Mouse (Mus musculus) layer of hippocampus, postnatal 14 days (tissue): ENCODE measurements around the gene Filip1. TPM values are rescaled to one million over a fixed set of nuclear protein-coding genes. Genes with fewer than 3 reads are reported as not detected.
"Not testable (repeated sequence)": the region's sequence is repeated elsewhere in the genome, so short reads cannot be mapped to it uniquely, and the experiment has no call there.

Experiments
- DNase-seq, 2 experiments: peaks; one replicate each; pipeline ENCODE4 v3.0.0; 2021 to 2022; ENCODE audit warnings: low spot score in 2 of 2, mixed read lengths in 1 of 2
- long read RNA-seq, 2 experiments: library from polyadenylated mRNA; stranded (forward); transcript quantifications; one replicate each; pipeline ENCODE4 v2.0.0; 2021
- total RNA-seq, 2 experiments: library from RNA; stranded (reverse); gene quantifications; 2 replicates each; pipeline ENCODE4 v1.2.3; 2021

Filip1 gene
- 10 to 100 TPM; 13.6 to 15.5 TPM for total RNA-seq
- long read RNA-seq, experiment 1, partial matches to known transcripts: 4 of 5 reads
- long read RNA-seq, experiment 1, other reads (novel, unspliced or antisense): 1 of 5 reads
- long read RNA-seq, experiment 2, partial matches to known transcripts: 3 of 7 reads
- long read RNA-seq, experiment 2, other reads (novel, unspliced or antisense): 4 of 7 reads

DNA sequence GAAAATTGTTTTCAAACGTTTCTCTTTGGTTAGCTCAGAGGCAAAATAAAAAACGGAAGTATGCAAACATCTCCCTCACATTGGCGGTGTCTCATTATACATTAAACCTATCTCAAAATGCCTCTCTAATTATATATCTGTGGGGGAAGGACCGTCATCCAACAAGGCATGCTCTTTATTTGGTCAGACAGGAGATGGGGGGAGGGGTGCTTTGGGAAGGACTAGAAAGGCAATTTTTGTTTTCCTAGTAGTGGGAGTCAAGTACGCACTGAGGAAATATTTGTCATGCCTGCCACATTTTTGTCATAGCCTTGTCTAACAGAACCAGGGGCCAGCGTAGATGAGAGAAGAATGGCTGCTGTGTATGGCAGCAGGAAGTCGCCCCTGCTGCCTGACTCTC, at the start of gene Filip1:
Gene Filip1, minus strand, starts transcription at position 101 of the 400 bp plus-strand sequence.
- no peak for DNase-seq

DNA sequence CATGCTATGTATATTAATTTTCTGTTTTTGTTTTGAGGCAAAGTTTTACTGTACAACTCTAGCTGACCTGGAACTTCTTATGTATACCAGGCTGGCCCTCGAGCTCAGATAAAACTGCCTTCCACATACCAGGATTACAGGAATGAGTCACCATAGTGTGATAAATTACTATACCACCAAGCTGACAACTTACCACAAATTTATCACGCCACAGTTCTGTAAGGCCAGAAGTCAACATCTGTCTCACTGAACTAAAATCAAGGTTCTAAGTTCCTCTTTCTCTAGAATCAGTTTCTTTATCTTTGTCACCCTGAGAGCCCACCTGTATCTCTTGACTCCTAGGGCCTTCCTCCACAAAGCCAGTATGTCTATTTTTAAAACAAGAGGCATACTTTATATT, 45.0 kb upstream of the Filip1 start:
- no peak for DNase-seq

DNA sequence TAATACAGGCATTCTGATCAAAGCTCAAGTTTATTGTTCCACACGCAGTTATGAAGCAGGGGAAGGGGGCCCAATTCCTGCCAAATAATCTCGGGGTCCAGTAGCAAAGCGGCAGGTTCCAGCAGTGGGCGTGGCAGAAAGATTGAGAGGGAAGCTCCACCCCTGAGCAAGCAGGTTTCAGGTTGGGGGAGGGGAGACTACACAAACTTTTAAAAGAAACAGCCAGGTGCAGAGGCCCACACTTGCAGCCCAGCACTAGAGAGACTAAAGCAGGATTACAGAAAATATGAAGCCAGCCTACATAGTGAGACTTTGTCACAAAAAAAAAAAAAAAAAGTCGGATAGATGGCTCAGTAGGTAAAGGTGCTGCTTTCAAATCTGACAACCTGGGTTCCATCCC, 40.3 kb upstream of the Filip1 start:
- DNase-seq: no peak

DNA sequence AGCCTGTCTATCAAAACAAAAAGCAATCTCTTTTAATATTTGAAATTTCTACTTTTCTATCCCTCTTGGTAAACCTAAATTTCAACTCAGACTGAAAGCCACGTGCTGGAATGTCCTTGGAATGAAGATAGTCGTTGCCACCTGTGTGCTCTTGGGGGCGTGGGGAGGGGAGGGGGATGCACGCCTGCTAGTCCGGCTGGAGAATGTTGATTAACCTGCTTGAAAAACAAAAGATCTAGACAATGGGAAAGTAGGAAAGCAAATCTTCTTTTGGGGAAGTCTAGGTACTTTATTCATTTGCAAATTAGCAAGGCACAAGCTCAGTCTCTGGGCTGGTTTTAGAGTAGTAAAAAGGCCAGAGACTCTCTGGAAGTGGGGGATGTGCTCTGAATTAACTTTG, 36.6 kb upstream of the Filip1 start:
- not testable (repeated sequence) for DNase-seq

DNA sequence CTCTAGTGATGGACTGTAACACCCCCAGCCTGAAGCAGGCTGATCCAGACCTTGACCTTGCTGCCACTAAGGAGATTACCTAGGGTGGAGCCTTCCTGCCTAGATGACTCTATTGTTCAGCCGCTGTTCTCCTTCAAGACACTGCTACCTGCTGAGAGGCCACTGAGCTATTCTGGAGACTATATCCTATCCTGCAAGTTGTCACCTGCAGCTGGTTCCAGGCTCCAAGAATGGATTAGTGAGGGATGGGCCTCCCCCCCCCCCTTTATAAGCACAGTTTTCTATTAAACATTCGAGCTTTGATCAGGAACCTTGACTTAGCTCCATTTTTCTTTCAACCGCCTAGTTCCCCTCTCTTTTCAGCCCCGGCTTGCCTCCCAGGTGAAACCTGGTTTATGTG, 31.6 kb upstream of the Filip1 start:
- not testable (repeated sequence) for DNase-seq

DNA sequence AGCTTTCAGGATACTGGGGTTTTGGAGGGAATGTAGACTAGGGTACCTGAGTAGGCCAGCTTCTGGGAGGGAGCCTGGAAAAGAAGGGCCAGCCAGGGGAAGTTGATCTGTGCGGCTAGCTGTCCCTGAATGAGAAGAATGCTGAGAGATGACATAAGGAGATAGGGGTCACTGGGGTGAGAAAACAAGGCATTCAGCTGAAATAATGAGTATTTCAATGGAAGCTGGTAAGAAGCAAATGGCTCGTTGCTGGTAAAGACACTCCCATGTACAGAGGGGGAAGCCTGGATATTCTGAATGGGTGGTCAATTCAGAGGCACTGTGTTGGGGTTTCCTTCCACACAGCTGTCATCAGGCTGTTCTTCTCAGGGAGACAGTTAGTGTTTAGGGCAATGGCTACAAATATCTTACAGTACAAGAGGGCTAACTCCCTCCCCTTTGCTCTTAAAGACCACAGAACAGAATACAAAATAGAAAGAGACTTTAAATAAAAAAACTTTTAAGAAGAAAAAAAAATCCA, 26.7 kb upstream of the Filip1 start:
- DNase-seq: no peak

DNA sequence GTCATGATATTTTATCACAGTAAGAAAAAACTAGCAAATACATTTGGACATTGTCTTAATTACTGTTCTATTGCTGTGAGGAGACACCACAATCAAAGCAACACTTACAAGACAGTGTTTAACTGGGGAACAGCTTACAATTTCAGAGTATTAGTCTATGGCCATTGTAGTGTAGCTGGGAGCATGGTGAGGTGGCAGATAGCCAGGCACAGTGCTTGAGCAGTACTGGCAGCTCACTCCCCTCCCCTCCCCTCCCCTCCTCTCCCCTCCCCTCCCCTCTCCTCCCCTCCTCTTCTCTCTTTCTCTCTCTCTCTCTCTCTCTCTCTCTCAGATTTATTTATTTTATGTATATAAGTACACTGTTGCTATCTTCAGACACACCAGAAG, 25.3 kb upstream of the Filip1 start:
- DNase-seq: no peak

DNA sequence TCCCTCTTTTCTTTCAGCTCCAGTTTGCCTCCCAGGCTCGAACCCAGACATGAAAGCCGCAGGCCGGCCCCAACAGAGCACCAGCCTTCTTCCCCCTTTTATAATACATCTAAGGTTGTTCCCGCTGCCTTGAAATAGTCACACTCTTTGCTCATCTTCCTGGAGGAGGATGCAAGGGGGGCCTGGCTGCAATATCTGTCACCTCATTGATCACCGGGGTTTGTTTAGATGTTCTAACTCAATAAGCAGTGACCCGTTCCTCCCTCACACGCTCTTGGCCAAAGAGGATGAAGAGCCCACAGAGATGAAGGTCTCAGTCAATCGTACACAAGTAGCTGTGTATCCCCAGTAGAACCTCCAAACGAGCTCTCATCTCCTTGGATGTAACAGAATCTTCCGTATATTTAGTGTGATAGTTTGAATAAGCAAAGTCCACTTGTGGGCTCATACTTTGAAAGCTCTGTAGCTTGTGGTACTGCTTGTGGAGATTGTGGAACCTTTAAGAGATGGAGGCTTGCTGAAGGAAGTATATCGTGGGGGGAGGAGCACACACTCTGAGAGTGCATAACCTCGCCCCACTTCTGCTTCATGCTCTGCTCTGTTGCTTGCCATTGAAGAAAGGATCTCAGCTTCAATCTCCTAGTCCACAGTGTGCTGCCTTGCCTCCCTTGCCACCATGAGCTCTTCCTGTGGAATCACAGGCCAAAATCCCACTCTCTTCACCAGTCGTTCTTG, 24.8 kb upstream of the Filip1 start:
- DNase-seq: no peak

DNA sequence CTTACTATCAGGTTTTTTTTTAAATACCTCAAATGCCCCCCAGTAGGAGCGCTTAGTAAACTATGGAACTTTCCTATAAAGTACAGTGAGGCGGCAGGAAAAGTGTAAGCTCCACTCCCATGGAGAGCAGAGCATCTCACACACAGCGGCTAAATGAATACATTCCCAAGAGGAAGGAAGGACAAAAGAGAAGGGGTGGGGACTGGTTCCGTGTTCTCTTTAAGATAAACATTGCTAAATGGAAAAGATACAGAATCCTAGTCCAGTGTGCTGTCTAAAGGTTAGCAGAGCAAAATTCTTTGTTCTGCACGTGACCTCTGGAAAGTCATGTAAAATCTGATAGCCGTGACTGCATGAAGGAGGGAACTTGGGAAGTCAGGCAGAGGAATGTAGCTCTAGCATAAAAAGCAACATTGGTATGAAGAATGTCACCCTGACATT, 13.9 kb upstream of the Filip1 start:
- DNase-seq: no peak

DNA sequence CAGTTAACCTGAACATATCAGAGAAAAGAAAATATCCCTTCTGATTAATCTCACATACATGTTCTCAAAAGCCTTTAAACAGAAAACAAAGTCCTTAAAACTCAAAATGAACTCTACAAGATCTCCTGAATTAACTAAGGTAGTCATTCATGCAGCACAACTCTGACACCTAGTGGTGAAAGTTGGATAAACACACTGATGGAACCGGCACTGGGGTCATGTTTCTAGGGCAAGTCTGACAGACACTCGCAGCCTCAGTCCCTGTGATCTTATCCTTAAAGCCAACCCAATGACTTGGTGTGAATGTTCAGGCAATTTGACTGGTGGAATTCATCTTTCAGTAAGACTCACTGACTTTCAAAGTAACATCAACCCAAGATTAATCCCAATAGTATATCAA, 13.4 kb upstream of the Filip1 start:
- peak; percentile 36 to 64 for DNase-seq

DNA sequence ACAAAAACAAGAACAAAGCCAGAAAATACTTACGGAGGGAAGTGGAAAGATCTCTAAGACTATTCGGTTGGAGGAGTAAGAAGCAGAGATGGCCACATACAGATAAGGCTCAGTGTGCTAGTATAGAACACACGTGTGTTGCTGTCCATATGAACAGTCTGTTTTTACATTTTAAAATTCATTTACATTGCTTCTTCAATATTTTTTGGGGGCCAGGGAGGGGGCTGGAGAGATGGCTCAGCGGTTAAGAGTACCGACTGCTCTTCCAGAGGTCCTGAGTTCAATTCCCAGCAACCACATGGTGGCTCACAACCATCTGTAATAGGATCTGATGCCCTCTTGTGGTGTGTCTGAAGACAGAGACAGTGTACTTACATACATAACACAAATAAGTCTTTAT, 12.7 kb upstream of the Filip1 start:
- DNase-seq: not testable (repeated sequence)

DNA sequence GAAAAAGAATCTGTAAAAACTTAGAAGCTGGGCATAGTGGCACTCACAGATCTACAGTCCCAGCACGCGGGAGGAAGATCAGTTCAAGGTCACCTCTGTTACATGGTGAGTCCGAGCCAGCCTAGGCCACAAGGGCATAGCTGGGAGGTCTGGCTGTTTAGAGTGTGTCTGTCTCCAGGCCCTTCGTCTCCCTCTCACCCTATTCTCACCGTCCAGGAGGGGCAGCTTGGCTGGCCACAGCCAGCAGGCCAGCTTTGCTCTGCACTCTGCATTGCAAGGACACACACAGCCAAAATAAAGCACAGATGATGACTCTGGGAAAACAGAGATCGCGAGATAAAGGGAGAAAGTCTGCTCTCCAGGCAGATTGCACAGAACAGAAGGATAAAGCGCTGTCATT, 10.2 kb upstream of the Filip1 start:
- peak in 1 of 2 experiments; percentile 11 for DNase-seq

DNA sequence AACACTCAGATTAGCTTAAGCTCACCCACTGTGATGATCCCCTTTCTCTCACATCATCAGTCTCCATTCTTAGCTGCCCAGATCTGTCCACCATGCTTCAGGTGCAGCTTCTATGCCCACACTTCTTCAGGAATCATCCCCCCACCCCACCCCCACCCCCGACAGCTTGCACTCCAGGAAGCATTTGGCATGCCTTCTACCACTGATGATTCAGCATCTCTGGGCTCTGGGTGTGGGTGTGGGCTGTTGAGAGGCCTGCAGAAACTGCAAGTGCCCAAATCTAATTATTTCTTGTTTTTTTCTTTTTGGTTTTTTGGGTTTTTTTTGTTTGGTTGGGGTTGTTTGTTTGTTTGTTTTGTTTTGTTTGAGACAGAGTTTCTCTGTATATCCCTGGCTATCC, 9.0 kb upstream of the Filip1 start:
- DNase-seq: no peak

DNA sequence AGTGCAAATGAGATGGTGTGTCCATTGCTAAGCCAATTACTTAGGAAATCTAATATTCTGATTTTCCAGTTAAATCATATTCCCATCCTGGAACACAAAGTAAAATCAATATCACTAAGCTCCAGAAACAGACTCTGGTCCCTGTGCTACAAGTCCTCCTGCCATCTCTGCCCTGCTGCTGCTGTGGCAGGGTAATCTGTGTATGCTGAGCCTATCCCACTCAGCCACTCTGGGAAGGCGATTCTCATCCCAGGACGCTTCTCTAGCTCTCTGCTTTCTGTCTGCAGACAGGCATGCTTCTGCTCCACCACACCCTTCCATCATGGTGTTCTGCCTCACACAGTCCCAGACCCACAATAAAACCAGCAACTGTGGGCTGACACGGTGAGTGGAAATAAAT, 7.8 kb upstream of the Filip1 start:
- no peak for DNase-seq

DNA sequence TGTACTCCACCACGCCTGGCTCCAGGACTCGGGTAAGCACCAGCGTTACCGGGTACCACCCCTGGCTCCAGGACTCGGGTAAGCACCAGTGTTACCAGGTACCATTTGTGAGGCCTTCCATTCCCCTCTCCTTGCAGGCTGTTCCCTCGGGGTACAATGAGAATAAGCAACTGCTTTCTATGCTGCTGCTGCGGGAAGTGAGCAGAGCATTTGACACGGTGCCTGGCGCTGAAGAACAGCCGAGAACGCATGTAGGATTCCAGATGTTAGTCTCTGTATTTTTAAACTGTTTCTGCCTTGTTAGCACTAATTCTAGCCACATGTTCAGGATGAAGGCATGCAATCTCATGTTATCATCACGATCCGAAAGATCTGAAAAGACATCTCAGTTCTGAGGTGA, 635 bp downstream of the Filip1 start:
- no peak for DNase-seq

DNA sequence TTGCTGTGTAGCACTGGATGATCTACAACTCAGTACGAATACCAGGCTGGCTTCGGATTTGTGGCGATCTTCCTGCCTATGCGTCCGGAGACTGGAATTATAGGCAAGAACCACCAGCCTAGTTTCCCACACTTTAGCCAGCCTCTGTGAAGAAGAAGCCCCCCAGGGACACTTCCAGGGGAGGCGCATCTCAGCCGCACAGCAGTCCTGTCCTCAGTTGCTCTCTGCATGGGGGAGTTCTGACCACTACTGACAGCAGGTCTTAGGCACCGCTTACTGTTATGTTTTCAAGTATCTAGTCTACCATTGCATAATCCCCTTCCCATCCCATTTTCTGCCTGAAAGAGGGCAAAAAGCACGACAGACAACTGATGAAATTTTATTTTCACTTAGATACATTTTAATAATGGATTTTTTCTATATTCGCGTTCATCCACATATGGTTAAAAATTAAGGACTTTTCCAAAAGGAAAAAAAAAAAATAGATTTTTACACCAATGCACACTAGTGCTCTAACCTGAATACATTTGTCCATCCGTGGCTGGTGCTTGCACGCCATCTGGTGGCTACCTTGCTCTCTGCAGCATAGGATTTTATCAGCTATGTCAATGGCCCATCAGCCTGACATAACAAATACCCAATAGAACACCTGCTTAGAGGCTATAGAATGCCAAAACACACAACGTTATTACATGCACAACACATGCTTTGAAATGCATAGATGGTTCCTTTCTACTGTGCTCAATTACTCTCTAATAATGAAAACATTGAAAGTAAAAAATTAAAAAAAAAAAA, 10.1 kb downstream of the Filip1 start:
- DNase-seq: peak; percentile 86 to 90

DNA sequence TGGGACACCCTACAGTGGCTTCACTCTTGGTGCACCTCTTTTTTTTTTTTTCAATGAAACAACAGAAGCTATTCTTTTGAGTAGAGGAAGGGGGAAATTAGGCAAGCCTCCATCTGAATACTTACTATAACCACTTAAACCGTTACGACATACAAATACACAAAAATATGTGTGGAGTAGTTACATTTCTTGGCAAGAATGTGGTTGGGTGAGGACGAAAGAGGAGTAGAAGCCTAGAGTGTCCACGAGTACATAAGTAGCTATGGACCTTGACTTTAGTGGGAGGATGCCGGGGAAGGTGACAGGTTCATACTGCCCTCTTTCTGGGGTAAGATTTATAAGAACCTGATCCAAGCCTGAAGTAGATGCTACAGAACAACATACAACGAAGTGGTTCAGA, 15.4 kb downstream of the Filip1 start:
- DNase-seq: no peak

DNA sequence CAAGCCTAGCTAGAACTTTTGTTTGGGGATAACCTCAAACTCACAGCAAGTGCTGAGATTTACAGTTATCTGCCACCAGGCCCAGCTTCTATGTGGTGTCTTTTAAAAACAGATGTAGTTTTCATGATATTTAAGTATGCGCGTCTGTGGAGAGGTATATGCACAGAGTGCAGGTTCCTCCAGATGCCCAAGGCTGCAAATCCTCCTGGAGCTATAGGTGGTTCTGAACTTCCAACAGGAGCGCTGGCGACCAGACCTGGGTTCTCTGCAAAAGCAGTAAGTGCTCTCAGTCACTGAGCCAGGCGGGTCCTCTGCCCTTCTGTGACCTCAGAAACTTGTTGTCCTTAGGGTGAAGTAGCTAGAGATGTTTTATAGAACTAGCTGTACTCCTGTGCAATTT, 18.4 kb downstream of the Filip1 start:
- DNase-seq: no peak

DNA sequence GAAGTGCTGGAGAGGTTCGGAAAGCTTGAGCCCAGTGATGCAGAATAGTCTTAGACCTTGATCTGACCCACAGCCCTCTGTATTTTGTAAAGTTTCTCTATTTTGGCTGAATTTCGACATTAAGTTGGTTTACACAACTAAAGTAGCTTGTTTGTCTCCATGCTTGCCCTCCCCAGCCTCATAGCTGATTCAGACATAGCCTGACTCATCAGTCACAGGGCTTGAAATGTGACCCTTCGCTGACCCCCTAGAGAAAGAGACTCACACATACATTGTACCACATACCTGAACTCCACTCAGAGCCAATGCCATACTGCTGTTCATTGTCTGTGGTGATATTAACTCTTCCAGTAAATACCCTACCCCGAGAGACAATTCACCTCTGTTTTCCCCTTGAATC, 19.6 kb downstream of the Filip1 start:
- DNase-seq: no peak

DNA sequence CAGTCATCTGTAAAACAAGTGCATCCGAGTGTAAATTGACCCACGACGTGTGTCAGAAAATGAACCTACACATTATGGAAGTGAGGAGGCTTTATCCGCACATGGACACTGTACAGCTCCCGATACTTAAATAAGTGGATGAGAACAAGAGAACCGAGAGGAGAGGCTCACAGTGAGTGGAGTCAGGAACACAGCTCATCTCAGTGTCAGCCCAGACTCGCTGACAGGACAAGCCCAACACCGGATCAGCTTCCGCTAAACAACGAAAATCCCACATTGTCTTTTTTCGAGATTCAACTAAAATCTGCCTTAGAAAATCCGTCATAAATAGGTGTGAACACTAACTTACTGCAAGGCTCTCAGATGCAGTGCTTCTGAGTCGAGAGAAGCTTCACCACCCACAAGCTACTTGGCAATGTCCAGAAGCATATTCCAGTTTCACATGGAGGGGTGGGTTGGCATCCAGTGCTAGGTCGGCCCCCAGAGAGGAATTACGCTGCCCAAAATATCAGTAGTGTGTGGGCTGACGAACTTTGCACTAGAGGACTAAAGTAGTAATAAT, 22.1 kb downstream of the Filip1 start:
- DNase-seq: no peak

DNA sequence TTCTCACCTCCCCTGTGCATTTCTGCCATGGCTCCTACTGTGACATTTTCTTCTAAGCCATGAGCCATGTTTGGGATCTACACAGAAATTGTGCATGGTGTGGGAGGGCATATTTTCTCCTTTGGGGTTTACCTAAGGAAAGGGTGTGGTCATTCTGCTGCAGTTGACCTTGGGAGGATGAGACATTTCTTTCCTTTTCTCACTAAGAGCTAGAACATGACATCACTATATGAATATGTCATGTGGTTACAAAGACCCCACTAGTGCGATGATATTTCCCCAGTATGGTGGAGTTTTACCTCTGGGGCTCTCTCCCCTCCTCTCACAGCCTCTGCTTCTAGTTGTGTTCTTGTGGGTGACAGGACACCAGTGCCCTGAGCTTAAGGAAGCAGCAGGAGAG, 22.9 kb downstream of the Filip1 start:
- DNase-seq: no peak

DNA sequence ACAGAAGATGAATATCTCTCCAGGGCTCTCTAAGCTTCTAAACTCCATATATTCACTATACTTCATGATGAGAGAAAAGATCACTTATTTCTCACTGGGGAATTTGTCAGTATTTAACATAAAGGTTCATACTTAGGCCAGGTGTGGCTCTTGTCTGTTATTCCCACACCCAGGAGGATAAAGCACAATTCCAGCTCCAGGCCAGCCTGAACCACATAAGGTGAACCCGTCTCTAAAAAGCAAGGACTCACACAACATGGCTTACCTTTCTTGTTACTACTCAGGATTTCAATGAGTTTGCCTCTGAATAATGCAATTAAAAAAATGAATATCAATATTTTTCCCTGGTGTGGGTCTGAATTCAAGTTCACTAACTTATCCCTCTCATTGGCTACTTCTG, 23.6 kb downstream of the Filip1 start:
- DNase-seq: no peak
